Mouse (Mus musculus): Measurements from ENCODE around the gene Fv1.

- no peak for TF ChIP-seq CTCF (IDR thresholded peaks at IDR 0.05; ENCODE audit: borderline replicate concordance, insufficient read depth, low read length)
- TF ChIP-seq POLR2A (IDR thresholded peaks at IDR 0.05; ENCODE audit: low read depth, low read length) = no peak
These were observed 15.4 kb downstream of the Fv1 start for GRCm38 (mm10) chr4:147884138-147884537.
